Mouse (Mus musculus) layer of hippocampus, postnatal 36 days (tissue): ENCODE measurements around the gene Osbpl5. TPM values are rescaled to one million over a fixed set of nuclear protein-coding genes. Genes with fewer than 3 reads are reported as not detected.
"Not testable (repeated sequence)": the region's sequence is repeated elsewhere in the genome, so short reads cannot be mapped to it uniquely, and the experiment has no call there.

Experiments used
- DNase-seq, 2 experiments: peaks; one replicate each; pipeline ENCODE4 v3.0.0; 2022
- total RNA-seq, 2 experiments: library from RNA; stranded (reverse); gene quantifications; 2 replicates each; pipeline ENCODE4 v1.2.3; 2021

Gene Osbpl5
- total RNA-seq, 2 experiments from 2014 or later, result 28.2 to 28.3 TPM

DNA sequence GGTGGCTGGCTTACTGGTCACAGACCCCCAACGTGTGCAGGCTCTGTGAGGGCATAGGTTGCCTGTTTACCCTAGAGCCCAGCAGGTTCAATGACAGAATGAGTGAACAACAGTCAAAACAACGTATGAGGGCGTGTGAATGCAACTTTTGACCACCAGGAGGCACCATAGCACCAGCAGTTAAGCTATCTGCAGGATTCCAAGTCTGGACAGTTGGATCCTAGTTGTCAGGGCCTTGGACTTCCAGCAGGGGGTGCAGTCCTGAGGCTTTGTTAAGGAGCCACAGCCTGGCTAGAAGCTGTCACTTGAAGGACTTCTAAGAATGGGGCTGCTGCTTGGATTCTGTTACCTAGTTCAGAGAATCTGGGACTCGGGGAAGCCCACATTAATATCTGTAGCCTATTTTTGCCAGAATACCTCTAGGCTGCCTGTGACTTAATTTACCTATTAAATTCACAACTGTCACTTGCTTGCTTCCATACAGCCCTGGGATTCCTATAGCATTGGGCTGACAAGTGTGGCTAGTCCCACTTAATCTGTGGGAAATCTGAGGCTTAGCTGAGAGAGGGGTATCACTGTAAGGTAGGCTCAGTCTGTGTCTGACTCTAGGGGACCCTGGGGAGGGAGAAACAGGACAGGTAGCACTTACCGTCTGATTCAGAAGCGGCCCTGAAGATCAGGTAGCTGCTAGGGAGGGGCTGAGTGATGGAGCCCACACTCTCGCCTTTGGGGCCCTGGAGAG is 49.9 kb downstream of the Osbpl5 start:
- DNase-seq, result peak; percentile 84 to 87

DNA sequence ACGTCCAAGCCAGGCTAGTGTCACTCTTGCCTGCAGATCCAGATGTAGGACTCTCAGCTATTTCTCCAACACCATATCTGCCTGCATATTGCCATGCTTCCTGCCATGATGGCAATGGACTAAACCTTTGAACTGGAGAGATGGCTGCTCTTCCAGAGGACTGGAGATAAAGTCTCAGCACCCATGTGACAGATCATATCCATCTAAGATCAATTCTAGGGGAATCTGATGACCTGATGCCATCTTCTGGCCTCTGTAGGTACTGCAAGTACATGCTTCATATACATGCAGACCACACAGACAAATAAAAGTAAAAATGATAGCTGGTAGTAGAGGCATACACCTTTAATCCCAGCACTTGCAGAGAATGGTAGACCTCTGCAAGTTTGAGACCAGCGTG is 60.6 kb downstream of the Osbpl5 start:
- no peak for DNase-seq

DNA sequence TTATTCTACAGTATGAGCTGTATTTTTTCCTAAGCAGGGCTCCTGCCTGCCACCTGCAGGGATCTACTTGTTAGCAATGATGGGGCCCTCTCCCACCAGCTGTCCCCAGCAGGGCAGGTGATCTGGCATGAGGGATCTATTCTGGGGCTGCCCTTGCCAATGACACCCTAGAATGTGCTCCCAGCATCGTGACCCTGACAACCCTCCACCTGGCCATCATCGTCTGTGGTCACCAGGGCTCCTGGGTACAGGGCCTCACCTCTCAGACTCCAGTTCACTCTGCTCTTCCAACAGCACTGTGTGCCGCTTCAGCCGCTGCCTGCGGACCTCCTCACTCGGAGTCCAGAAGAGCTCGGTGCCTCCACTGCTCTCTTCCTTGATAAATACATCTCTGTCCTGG is 62.2 kb downstream of the Osbpl5 start:
- no peak for DNase-seq

DNA sequence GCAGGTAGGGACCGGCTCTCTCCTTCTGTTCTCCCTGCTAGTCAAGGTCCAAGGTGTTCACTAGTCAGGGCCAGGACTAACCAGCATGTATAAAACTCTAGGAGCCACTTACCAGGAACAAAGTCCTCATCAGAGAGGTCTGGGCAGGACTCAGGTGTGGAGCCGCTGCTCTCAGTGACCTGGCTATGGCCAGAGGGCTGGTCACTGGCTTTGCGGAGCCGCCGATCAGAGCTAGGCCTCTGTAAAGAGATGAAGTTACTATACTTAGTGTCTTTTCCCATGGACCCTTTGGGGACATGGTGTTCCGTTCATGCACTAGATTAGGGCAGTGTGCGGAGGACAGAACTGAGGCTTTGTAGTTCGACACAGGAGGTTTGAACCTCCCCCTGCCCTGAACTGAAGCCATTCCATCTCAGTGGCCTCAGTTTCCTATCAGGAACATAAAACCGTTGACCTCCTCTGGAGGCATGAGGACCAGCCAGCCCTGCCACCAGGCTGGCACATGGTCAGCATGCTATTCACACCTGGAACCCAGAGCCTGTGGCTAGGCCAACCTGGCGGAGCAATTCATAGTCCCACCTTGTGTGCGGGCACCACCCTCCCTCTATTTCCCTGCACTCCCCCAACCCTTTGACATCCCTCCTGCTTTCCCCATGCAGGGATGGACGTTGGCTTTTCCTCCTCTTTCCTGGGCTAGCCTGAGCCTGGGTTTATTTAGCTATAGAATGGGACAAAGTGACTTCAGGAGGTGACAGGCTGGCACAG is 63.9 kb downstream of the Osbpl5 start:
- DNase-seq, result no peak

DNA sequence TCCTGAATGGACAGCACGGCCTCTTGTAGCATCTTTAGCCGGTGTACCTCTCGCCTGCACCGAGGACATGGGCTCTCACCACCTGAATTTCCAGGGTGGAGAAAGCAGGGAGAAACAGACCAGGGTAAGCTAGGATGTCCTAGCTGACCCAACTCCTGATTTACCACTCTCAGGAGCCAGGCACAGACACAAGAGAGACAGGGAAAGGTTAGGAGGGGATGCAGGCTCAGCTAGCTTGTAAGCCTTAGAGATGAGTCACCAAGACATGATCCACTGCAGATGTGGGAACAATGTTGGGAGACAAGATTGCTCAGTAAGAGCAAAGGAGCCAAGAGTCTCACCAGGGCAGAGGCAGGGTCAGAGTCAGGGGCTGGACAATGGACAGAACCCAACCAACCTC is 64.9 kb downstream of the Osbpl5 start:
- DNase-seq, result no peak

DNA sequence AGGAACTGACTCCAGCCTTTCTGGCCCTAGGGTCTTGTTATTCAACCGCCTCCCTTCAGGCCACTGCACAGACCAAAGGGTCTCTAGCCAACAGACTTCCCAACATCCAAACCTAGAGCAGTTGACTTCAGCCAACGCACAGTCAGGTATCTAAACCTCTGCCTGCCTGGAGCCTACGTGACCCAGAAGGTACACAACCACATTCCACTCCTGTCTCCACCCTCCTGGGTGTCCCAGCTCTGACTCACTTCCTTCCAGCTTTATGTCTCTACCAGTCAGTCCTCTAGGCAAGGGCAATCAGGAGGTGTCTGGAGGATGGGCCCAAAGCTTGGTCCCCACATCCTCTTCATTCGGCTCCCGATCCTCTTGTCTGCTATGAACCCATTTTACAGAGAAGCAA is 65.6 kb downstream of the Osbpl5 start:
- no peak for DNase-seq

DNA sequence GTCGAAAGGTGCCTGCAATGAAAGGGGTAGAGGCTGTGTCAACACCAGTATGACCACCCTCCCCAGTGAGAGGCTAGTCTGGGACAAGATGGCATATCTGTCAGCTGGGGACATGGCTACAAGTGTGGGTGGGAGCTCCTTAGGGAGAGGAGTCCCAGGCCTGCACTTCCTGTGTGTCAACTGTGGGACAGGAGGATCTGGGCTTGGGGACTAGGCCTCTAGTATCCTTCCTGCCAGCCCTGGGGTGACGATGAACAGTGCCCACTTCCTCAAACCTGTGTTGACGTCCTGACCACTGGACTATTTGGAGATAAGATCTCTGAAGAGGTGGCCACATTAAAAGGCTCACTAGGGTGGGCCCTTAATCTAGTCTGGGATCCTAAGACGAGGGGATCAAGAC is 66.8 kb downstream of the Osbpl5 start:
- DNase-seq, result no peak

DNA sequence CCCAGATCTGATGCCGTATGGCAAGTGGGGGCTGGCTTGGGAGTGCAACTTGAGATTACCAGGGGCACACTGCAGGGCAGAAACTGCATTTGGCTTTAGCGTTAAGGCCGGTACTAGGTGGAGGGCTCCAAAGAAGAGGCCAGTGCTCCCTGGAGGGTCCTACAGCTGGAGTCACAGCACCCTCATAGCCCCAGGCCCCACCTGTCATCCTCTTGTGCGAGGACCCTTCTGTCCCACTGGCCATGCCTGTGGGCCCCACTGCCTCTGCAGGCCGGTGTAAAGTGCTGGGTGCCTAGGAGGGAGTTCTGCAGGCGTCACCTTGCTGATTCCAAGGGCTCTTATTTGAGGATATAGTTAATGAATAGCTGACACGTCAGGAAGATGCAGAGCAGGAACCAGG is 67.3 kb downstream of the Osbpl5 start:
- no peak for DNase-seq

DNA sequence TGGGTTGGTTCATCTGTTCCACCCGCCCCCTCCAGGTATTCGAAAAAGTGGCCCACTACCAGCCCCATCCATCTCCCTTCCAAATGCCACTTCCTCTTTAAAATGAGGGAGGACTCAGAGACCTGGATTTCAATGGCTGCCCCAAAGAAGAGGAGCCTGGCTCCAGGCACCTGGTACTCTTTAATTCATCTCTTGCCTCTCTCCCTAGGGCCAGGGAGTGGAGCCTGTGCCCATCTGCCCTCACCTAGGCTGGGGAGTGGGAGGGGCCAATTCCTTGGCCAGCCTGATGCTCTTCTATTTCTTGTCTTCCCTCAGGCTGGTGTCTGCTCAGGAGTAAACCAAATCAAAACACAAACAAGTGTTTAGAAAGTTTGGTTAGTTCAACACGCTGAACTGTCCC is 70.1 kb downstream of the Osbpl5 start:
- DNase-seq, result not testable (repeated sequence)

DNA sequence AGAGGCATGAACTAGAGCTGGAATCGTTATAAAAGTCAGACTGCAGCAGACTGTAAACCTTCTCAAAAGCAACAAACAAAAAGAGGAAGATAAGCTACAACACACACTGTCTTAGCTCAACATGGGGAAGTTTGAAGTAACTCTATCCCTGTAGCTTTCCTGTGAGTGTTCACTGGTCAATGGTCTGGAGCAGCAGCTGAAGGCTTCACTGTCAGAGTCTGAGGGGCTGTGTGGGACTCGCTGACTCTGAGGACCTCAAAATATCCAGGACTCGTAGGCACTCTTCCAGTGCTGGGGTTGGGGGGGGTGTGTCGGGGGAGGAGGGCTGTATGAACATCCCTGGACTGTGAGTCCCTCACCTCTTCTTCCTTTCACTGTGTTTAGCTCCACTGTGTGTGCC is 70.6 kb downstream of the Osbpl5 start:
- not testable (repeated sequence) for DNase-seq

DNA sequence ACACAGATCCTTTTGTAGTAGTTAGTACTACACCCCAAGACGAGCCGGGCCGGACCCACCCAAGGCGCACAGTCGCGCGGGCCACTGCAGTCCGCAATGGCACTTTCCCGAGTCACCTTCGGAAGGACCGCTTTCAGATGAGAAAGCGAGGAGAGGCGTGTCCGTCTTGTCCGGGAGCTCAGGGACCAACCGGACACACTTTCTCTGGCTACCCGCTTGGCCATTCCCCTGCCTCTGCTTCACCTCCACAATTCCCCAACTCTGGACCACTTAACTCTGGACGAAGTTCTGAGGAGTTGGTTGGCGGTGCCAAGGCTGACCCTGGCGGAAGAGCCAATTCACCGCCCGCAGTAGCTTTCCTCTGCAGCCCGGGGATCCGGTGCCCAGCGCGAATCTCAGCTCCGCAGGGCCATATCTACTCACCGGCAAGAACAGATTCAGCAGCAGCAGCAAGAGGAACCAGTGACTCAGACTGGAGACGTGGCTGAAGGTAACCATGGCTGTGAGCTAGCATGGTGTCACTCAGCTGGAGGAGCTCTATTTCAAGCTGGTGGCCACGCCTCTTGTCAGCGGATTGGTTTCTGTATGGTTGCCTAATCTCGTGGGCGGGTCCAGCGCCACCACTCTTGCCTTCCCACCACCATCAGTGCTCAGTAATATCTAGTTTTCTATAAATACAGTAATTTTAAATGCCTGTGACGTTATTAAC is 71.3 kb downstream of the Osbpl5 start, which contains the start of gene Tnfrsf23:
Tnfrsf23 (minus strand) TSS at position 514 of the 709 bp plus-strand sequence.
- DNase-seq, result peak; percentile 52 to 58

DNA sequence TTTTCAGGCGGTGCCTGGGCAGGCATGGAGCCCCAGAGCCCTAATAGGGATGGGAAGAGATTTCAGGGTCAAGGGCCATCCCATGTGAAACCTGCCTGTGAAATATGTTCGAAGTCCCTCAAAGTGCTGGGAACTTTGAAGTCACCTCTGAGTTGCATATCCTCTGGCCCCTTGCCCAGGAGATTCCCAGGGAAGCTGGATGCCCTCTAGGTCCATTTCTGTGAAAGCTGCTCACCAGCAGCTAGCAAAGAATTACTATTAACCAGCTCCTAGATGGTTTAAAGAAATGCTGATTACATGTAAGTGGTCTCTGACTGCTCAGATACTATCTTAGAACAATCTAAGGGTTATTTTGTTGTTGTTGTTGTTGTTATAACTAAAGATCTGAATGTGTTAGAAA is 72.2 kb downstream of the Osbpl5 start:
- DNase-seq, result not testable (repeated sequence)

DNA sequence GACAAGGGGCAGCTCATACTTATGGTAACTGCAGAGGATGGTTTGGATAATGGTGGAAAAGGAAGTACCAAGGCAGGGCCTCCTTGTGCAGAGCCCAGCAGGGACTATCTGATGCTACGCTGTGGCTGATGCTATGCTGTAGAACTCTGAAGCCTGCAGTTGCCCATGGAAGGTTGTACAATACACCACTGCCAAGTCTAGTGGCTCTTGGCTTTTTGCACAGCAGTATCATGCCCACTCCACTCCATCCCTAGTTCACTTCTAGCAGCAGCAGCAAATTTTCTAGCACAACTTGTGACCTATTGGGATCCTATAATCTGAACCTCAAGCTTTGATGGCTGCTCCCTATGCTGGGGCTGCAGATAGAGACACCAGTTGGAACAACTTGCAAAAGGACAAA is 75.2 kb downstream of the Osbpl5 start:
- no peak for DNase-seq

DNA sequence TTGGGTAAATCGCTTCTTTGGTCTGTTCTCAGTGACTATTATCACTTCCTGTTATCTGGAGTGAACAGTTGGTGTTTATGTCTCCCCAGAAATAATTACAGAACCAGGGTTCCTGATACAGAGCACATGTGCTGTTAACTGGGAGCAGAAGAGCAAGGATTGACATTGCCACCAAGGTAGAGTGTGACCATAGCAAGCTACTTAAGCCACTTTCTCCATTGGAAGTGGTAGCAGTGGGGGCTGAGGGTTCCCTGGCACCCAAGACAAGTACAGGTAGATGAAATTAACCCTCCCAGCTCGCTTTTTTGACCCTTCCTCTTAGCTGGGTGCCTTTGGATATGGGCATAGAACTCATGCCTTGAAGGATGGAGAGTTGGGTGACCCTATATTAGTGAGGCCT is 75.9 kb downstream of the Osbpl5 start:
- DNase-seq, result not testable (repeated sequence)

DNA sequence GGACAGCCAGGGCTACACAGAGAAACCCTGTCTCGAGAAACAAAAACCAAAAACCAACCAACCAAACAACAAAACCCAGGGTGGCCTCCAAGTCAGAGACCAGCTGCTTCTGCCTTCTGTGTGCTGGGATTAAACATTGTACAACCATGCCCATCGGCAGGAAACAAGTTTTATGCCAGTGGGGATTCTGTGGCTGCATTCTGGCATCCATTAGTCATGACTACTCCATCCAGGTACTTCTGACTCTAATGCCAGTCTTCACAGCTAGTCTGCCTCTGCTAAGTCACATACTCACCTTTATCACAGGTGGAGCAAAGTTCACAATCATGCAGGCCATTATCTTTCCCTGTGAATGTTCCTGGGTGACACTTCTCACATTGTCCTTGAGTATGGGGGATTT is 77.1 kb downstream of the Osbpl5 start:
- not testable (repeated sequence) for DNase-seq

DNA sequence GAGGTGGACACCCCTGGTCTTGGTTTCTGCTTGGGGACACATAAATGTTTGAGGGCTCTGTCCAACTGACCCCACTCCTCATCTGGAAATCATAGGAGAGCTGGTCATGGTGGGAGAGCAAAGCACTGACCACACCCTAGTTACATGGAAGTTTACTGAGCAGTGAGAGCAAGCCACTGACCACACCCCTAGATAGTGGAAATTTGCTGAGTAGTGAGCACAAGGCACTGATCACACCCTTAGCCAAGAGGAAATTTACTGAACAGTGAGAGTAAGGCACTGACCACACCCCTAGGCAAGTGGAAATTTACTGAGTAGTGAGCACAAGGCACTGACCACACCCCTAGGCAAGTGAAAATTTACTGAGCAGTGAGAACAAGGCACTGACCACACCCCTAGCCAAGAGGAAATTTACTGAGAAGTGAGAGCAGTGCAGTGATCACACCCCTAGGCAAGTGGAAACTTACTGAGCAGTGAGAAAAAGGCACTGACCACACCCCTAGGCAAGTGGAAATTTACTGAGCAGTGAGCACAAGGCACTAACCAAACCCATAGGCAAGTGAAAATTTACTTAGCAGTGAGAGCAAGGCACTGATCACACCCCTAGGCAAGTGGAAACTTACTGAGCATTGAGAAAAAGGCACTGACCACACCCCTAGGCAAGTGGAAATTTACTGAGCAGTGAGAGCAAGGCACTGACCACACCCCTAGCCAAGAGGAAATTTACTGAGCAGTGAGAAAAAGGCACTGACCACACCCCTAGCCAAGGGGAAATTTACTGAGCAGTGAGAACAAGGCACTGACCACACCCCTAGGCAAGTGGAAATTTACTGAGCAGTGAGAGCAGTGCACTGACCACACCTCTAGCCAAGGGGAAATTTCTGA is 90.1 kb downstream of the Osbpl5 start:
- DNase-seq, result no peak

DNA sequence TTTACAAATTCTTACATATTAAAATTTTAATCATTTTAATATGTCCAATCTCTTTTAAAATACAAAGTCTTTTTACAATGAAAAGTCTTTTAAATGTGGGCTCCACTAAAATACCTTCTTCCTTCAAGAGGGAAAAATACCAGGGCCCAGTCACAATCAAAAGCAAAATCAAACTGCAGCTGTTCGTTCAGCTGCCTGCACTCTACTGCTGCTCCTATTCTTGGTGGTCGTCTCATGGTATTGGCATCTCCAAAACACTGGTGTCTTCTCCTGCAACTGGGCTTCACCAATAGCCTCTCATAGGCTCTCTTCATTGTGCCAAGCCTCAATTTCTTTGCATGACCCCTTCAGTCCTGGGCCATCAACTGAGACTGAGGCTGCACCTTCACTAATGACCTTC is 93.3 kb downstream of the Osbpl5 start:
- DNase-seq, result no peak

DNA sequence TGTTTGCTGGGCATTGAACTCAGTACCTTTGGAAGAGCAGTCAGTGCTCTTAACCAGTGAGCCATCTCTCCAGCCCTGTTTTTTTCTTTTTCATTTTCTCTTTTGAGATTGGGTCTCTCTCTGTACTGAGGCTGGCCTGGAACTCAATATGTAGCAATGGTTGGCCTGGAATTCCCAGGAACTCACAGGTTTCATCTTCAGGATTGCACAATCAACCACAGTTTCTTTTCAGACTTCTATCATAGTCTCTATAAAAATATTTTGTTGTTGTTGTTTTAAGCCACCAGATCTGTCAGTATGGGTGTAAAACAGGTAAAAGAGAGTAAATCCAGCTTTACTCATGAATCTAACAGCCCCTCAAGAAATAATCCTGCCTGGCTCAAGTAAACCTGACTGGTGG is 96.0 kb downstream of the Osbpl5 start:
- no peak for DNase-seq

DNA sequence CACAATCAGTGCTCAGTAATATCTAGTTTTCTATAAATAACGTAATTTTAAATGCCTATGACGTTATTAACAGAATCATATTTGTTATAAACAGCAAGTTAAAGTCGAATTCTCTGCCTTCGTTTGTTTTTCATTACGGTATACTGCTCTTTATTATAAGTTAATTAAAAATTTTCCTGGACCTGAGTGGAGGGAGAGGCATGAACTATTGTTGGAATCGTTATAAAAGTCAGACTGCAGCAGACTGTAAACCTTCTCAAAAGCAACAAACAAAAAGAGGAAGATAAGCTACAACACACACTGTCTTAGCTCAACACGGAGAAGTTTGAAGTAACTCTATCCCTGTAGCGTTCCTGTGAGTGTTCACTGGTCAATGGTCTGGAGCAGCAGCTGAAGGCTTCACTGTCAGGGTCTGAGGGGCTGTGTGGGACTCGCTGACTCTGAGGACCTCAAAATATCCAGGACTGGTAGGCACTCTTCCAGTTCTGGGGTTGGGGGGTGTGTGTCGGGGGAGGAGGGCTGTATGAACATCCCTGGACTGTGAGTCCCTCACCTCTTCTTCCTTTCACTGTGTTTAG is 106.9 kb downstream of the Osbpl5 start:
- not testable (repeated sequence) for DNase-seq

DNA sequence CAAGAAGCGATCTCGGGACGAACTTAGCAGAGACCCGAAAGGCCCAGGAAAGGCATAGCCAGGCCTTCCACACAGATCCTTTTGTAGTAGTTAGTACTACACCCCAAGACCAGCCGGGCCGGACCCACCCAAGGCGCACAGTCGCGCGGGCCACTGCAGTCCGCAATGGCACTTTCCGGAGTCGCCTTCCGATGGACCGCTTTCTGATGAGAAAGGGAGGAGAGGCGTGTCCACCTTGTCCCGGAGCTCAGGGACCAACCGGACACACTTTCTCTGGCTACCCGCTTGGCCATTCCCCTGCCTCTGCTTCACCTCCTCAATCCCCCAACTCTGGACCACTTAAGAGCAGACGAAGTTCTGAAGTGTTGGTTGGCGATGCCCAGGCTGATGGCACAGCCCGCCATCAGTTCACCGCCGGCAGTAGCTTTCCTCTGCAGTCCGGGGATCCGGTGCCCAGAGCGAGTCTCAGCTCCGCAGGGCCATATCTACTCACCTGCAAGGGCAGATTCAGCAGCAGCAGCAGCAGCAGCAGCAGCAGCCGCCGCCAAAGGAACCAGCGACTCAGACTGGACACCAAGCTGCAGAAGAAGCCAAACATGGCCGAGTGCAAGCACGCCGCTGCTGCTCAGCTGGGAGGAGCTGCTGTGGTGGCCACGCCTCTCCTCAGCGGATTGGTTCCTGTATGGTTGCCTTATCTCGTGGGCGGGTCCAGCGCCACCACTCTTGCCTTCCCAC is 107.6 kb downstream of the Osbpl5 start, which contains the start of gene Tnfrsf22:
Tnfrsf22 (minus strand) TSS at position 628 of the 735 bp plus-strand sequence.
- DNase-seq, result peak; percentile 69 to 75

DNA sequence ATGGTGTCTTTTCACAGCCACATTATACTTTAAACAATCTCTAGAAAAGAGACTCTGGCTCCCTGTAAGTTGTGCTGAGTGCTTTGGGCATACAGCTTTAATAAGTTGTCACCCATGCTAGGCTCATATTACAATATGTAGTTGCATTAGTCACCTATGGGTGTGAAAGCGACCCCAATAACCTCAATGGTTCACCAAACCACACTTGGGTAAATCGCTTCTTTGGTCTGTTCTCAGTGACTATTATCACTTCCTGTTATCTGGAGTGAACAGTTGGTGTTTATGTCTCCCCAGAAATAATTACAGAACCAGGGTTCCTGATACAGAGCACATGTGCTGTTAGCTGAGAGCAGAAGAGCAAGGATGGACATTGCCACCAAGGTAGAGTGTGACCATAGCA is 112.8 kb downstream of the Osbpl5 start:
- not testable (repeated sequence) for DNase-seq
